ENCODE assay signal across 8 mouse cellular contexts in the genomic region with DNA sequence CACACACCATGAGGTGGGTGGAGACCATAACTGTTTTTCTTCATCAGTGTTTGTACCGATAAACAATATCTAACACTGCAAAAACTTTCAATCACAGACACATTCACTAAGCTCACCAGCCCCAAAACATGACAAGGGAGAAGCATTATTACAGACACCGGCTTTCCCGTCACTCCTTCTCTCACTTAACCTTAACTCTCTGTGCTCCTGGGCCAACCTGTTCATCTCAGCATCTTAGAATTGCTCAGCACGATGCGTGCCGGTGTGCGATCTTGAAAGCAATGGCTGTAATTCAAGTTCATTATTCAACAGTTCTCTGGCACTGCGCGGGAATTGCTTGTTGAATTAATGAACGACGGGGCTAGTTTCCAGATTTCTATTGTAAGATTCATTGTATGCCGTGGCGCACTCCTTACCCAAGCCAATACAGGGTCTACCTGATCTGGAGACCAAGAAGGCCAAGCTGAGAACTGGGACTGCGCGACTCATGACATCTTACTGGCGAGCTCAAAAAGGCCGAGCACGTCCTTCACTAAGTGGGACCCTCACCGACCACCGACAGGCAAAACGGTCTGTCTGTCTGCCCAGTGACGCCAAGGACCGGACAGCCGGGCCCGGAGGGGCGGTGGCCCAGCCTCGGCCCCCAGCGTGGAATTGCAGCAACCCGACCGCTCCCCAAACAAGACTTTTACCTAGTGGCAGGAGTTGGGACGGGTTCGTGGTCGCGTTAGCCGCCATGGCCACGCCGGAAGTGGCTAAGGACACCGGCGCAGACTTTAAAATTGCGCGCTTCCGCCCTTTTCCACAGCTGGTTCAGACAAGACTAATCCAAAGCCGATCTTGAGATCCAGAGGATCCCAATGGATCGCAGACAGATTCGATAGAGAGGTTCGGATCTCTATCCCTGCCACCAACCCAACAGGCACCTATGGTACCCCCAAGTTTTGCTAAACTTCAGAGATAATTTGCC. TPM values are rescaled to one million over a fixed set of nuclear protein-coding genes. Genes with fewer than 3 reads are reported as not detected.
DNase-seq lines count a peak whose midpoint lies in the region; ATAC-seq lines count a peak whose summit lies in the region.

Gene Lsm5, minus strand, starts transcription at position 780 of the 970 bp plus-strand sequence.

- peak within 1 kb of the TSS; percentile 64 for H3K27ac ChIP-seq in hindbrain, embryonic 13.5 days

- H3K9me3 ChIP-seq in hindbrain, embryonic 13.5 days, result no peaks in the 10 kb centered on the region

- WGBS in hindbrain, embryonic 13.5 days, result under 1% methylated on average over 46 of the region's 46 CpGs

- peak within 1 kb of the TSS; percentile 73 for H3K9ac ChIP-seq in hindbrain, embryonic 13.5 days

- peak; percentile 95 for DNase-seq in NIH3T3 (ENCODE audit: low read depth)
- peak; percentile 86 to 89 for DNase-seq in cerebellum, postnatal 10 days
- peak; percentile 63 to 81 for DNase-seq in frontal cortex, postnatal 10 days (ENCODE audit: low spot score in 2 of 2)
- peak; percentile 58 to 81 for DNase-seq in layer of hippocampus, postnatal 25 days (ENCODE audit: extremely low spot score in 1 of 2, low spot score in 1 of 2)
- peak; percentile 91 for DNase-seq in lung, postnatal 25 days (ENCODE audit: low spot score)
- peak; percentile 97 for DNase-seq in retina, embryonic 14.5 days (ENCODE audit: low spot score)
- DNase-seq in thymus, postnatal 4 days, result peak; percentile 84

- no peaks in the 10 kb centered on the region for H3K27me3 ChIP-seq in hindbrain, embryonic 13.5 days

- ATAC-seq in hindbrain, embryonic 13.5 days (ENCODE audit: low FRiP score), result peak; percentile 95

- peak within 1 kb of the TSS; percentile 78 for H3K4me3 ChIP-seq in hindbrain, embryonic 13.5 days

- H3K4me1 ChIP-seq in hindbrain, embryonic 13.5 days (replicated peaks), result peaks cover 6% of the 10 kb centered on the region

- H3K36me3 ChIP-seq in hindbrain, embryonic 13.5 days, result 0 out of 2 replicates have a peak, but pooled peaks cover 7% of the 10 kb centered on the region

- peak within 1 kb of the TSS; percentile 86 for H3K4me2 ChIP-seq in hindbrain, embryonic 13.5 days

RNA-seq across cellular contexts. Expression of gene Lsm5, which starts in this region (rescaled TPM):
- polyA plus RNA-seq in hindbrain, embryonic 13.5 days (2015; fragmentation: Nextera tagmentation; extraction: Ambion mirVana), result 95.4 and 103 TPM in 2 replicates
- total RNA-seq in layer of hippocampus, postnatal 25 days (2021), result 10 to 100 TPM; 18.3 to 18.5 TPM

Comparison
In these comparisons a context has a peak if more than half of its experiments do, and no peak if none do; other contexts are left out.
1. Peak in every context shown above with its lines: DNase-seq, ATAC-seq, H3K4me3 ChIP-seq and H3K27ac ChIP-seq.